Mouse (Mus musculus): ENCODE measurements at regions not wholly inside any gene's neighbourhood (a gene's known extent, or its start where the extent isn't known, plus 50 kb on each side); places are given as distances from the start of the nearest gene placed in this dataset.

DNA sequence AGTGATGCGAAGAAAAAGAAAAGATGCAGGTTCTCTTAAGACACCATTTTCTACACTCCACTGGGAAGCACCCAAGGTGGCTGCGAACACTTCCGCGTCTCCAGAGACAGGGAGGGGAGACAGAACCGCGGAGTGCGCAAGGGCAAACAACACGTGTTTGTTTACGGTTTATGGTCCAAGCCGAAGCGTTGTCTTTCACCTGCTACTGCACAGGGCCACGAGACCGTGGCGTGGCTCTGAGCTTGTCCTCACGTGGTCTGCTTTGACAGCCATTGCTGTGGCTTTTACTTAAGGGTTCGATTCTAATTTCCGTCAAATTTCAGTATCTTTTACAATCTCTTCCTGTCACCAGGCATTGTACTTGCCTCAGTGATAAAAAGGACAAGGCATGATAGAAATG, 257.2 kb upstream of the Atp5g3 start:
- no peaks in the 10 kb centered on the region for H3K9me3 ChIP-seq
- no peak overlapping the region for H3K9ac ChIP-seq
- no peak overlapping the region for H3K4me2 ChIP-seq (replicated peaks)
- no peak for ATAC-seq (ENCODE audit: low FRiP score, low read depth)
- no peak overlapping the region for H3K27ac ChIP-seq
- peaks cover 8% of the 10 kb centered on the region for H3K4me1 ChIP-seq
- H3K4me3 ChIP-seq: no peak overlapping the region
- no peaks in the 10 kb centered on the region for H3K27me3 ChIP-seq
- 91% methylated on average over 17 of the region's 17 CpGs for WGBS
- H3K36me3 ChIP-seq: no peaks in the 10 kb centered on the region

GRCm38 (mm10) chr2:74154062-74154461, 242.9 kb upstream of the Atp5g3 start:
- H3K9ac ChIP-seq: no peak overlapping the region
- H3K4me3 ChIP-seq: no peak overlapping the region
- H3K27me3 ChIP-seq: no peaks in the 10 kb centered on the region
- no peaks in the 10 kb centered on the region for H3K9me3 ChIP-seq
- H3K4me2 ChIP-seq (replicated peaks): no peak overlapping the region
- ATAC-seq (ENCODE audit: low FRiP score, low read depth): no peak
- no peak overlapping the region for H3K27ac ChIP-seq
- WGBS: 88% methylated on average over 6 of the region's 6 CpGs
- no peaks in the 10 kb centered on the region for H3K36me3 ChIP-seq
- H3K4me1 ChIP-seq: peaks cover 15% of the 10 kb centered on the region

GRCm38 (mm10) chr2:74153247-74153850, 242.2 kb upstream of the Atp5g3 start:
- Histone ChIP-seq H3K36me3 (no peaks in the 10 kb centered on the region), H3K27me3 (no peaks in the 10 kb centered on the region), H3K9ac (no peak overlapping the region), H3K4me1 (peaks cover 15% of the 10 kb centered on the region), H3K27ac (peak overlapping the region; percentile 40), H3K4me3 (no peak overlapping the region), H3K9me3 (no peaks in the 10 kb centered on the region), H3K4me2 (replicated peaks) (no peak overlapping the region)
- WGBS: 43% methylated on average over 5 of the region's 5 CpGs
- peak; percentile 24; the same call in 1 of the 2 replicates for ATAC-seq (ENCODE audit: low FRiP score, low read depth)

- no peak for ATAC-seq (ENCODE audit: low FRiP score, low read depth)
- WGBS: 53% methylated on average over 8 of the region's 8 CpGs
Measured at GRCm38 (mm10) chr2:74152534-74153246, 241.6 kb upstream of the Atp5g3 start.

GRCm38 (mm10) chr2:74147193-74147592, 236.1 kb upstream of the Atp5g3 start:
- WGBS: 73% methylated on average over 4 of the region's 4 CpGs
- Histone ChIP-seq H3K4me1 (no peaks in the 10 kb centered on the region), H3K9ac (no peak overlapping the region), H3K27me3 (no peaks in the 10 kb centered on the region), H3K4me3 (no peak overlapping the region), H3K9me3 (no peaks in the 10 kb centered on the region), H3K36me3 (no peaks in the 10 kb centered on the region), H3K27ac (no peak overlapping the region), H3K4me2 (replicated peaks) (no peak overlapping the region)
- ATAC-seq (ENCODE audit: low FRiP score, low read depth): no peak

More at GRCm38 (mm10) chr2:74152534-74153246, 241.6 kb upstream of the Atp5g3 start:
- no peak overlapping the region for H3K9ac ChIP-seq
- no peaks in the 10 kb centered on the region for H3K36me3 ChIP-seq
- H3K4me3 ChIP-seq: no peak overlapping the region
- H3K4me1 ChIP-seq: peaks cover 15% of the 10 kb centered on the region
- H3K9me3 ChIP-seq: no peaks in the 10 kb centered on the region
- H3K27me3 ChIP-seq: no peaks in the 10 kb centered on the region
- no peak overlapping the region for H3K4me2 ChIP-seq (replicated peaks)
- peak overlapping the region; percentile 40 for H3K27ac ChIP-seq

DNA sequence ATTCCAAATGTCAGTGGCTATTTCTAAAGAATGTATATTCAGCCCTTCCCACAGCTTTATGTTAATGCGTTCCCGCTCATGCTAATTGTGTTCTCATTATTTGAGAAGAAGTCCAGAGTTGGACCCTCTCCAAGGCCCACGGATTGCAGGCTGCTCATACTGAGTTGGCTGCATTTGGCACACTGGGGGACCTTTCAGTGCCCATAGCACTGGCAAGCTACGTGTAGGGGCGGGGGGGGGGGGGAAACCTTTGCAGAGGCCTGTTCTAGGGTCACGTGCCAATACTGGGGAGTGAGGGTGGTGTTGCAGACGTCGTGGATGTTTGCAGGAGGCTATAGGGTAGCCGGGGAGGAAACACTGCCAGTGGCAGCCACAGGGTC, 225.5 kb upstream of the Atp5g3 start:
- no peaks in the 10 kb centered on the region; the same call in 1 of the 2 replicates for H3K27me3 ChIP-seq
- H3K4me3 ChIP-seq: no peak overlapping the region
- H3K27ac ChIP-seq: no peak overlapping the region
- no peak overlapping the region for H3K9ac ChIP-seq
- H3K9me3 ChIP-seq: no peaks in the 10 kb centered on the region
- WGBS: 23% methylated on average over 9 of the region's 9 CpGs
- no peak overlapping the region for H3K4me2 ChIP-seq (replicated peaks)
- peaks cover 31% of the 10 kb centered on the region for H3K4me1 ChIP-seq
- H3K36me3 ChIP-seq: no peaks in the 10 kb centered on the region
- ATAC-seq (ENCODE audit: low FRiP score, low read depth): no peak

DNA sequence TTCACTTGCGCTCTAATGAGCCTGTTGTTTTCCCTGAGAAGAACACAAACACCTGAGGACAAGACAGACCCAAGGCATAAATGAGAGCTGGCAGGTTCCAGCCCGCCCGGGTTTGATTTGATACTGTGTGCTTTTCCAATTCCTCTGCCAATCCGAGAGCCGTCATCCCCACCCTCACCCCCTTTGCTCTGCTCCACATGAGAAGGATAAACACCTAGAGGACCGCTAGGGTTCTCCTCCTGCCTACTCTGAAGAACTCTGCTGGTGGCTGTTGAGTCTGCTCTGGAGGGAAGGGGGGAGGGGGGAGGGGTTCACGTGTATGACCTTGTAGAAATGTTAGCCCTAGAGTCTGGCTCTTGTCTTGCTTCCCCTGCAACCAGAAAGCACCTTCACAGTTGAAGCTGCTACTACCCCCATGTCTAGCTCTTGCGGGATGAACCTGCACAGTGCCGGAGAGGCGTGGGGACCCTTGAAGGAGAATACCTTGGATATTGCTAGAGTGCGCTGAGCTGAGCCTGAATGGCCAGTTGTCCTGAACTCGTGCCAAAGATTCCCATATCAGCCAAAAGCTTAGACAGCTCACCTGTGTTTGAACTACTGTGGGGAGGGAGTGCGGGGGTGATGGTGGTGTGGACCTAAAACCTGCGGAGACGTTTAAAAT, 225.0 kb upstream of the Atp5g3 start:
- peaks cover 31% of the 10 kb centered on the region for H3K4me1 ChIP-seq
- ATAC-seq (ENCODE audit: low FRiP score, low read depth): no peak
- H3K27me3 ChIP-seq: peaks cover 5% of the 10 kb centered on the region
- no peak overlapping the region for H3K4me3 ChIP-seq
- no peak overlapping the region for H3K27ac ChIP-seq
- no peak overlapping the region for H3K9ac ChIP-seq
- H3K4me2 ChIP-seq (replicated peaks): no peak overlapping the region; the same call in 1 of the 2 replicates
- no peaks in the 10 kb centered on the region for H3K36me3 ChIP-seq
- H3K9me3 ChIP-seq: no peaks in the 10 kb centered on the region
- 47% methylated on average over 15 of the region's 15 CpGs for WGBS

DNA sequence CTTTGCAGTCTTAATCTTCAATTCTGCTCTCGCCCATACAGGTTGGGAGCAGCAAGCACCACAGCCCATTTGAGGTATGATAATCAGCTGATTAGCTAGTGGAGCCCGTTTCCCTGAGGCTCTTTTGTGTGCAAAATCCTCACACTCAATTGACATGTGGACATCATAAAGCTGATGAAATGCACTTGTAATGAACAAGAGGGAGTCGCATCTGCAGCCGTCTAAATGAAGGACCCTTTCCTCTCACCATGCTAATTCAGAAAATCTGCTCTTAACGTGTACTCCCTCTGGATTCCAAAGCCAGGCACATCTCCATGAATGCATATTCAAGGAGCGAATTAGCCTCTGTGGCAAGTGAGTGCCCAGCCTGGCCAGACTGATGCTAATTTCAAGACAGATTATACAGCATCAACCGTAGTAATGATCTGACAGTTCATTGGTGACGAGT, 219.0 kb upstream of the Atp5g3 start:
- no peak for ATAC-seq (ENCODE audit: low FRiP score, low read depth)
- Histone ChIP-seq H3K36me3 (no peaks in the 10 kb centered on the region), H3K4me2 (replicated peaks) (peak overlapping the region; percentile 67), H3K27me3 (peaks cover 29% of the 10 kb centered on the region), H3K4me1 (peaks cover 34% of the 10 kb centered on the region), H3K9me3 (no peaks in the 10 kb centered on the region), H3K9ac (no peak overlapping the region), H3K27ac (no peak overlapping the region), H3K4me3 (no peak overlapping the region)
- 17% methylated on average over 8 of the region's 8 CpGs for WGBS

DNA sequence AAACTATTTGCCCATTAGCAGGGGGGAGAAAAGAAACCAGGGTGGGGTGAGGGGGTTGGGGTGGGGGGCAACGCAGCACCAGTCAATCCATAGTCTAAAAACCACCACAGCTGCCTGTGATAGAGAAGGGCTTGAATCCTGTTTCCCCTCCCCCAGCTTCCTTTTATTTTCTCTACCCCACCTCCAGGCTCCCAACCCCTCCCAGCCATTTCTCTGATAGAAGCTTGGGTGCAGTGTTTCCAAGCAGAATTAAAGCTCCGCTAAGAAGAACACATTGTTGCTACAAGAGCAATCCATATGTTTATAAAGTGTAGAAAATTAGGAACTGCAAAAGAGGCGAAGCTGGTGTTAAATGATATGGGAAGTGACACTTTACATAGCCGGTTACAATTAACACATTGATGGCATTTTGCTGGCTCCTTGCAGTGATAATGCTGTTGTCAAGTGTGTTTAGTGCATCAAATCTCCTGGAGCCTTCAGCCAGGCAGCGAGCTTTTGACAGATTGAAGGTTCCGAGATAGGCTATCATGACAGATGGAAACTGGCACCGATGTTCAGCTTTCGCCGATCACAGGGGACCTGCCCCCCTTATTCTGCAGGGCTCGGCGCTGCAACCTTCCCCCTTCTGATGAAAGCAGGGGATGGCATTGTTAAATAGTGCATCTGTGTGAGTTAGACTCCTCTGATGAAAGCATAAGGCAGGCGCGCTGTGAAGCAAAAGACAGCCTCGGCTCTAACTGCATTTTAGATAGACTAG, 217.8 kb upstream of the Atp5g3 start:
- H3K27me3 ChIP-seq: peaks cover 29% of the 10 kb centered on the region
- H3K27ac ChIP-seq: no peak overlapping the region
- no peaks in the 10 kb centered on the region for H3K36me3 ChIP-seq
- no peaks in the 10 kb centered on the region for H3K9me3 ChIP-seq
- WGBS: under 1% methylated on average over 14 of the region's 14 CpGs
- no peak for ATAC-seq (ENCODE audit: low FRiP score, low read depth)
- peak overlapping the region; percentile 67 for H3K4me2 ChIP-seq (replicated peaks)
- H3K4me3 ChIP-seq: peak overlapping the region; percentile 35
- peaks cover 31% of the 10 kb centered on the region for H3K4me1 ChIP-seq
- H3K9ac ChIP-seq: peak overlapping the region; percentile 59; the same call in 1 of the 2 replicates

DNA sequence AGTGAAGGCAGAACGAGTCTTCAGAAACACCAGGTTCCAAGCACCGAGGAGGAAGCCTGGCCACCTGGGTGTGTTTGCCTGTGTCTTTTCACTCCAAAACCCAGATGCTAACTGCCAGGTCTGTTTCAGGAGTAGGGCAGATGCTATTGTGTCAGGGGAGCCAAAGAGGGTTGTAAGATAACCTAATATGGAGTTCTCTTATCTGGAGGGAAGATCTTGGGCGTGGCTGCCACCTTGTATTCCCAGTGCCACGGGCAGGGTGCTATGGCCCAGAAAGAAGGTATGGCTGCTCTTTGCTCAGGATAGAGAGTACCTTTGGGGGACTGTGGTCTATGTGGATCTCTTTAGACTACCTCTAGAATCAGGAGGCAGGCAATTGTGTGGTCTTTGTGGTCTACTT, 216.0 kb upstream of the Atp5g3 start:
- H3K36me3 ChIP-seq: no peaks in the 10 kb centered on the region
- no peaks in the 10 kb centered on the region for H3K9me3 ChIP-seq
- no peak overlapping the region for H3K4me2 ChIP-seq (replicated peaks)
- peaks cover 44% of the 10 kb centered on the region for H3K4me1 ChIP-seq
- no peak for ATAC-seq (ENCODE audit: low FRiP score, low read depth)
- H3K27ac ChIP-seq: no peak overlapping the region
- peaks cover 29% of the 10 kb centered on the region for H3K27me3 ChIP-seq
- no peak overlapping the region for H3K9ac ChIP-seq
- 77% methylated on average over 4 of the region's 4 CpGs for WGBS
- no peak overlapping the region for H3K4me3 ChIP-seq

GRCm38 (mm10) chr2:74124252-74124651, 213.1 kb upstream of the Atp5g3 start:
- 76% methylated on average over 2 of the region's 2 CpGs for WGBS
- Histone ChIP-seq H3K36me3 (no peaks in the 10 kb centered on the region), H3K4me1 (peaks cover 40% of the 10 kb centered on the region), H3K4me2 (replicated peaks) (no peak overlapping the region), H3K4me3 (no peak overlapping the region), H3K9ac (no peak overlapping the region), H3K9me3 (no peaks in the 10 kb centered on the region), H3K27ac (no peak overlapping the region), H3K27me3 (0 out of 2 replicates have a peak, but pooled peaks cover 8% of the 10 kb centered on the region)
- ATAC-seq (ENCODE audit: low FRiP score, low read depth): no peak
